Mouse (Mus musculus): Measurements from ENCODE around the gene Olfr910.

Olfr910 gene

GRCm38 (mm10) chr9:38537549-38537948, at the start of gene Olfr910:
TSS of gene Olfr910 (plus strand) at chr9:38537849.
- no peak for DNase-seq (ENCODE audit: low spot score)

DNA sequence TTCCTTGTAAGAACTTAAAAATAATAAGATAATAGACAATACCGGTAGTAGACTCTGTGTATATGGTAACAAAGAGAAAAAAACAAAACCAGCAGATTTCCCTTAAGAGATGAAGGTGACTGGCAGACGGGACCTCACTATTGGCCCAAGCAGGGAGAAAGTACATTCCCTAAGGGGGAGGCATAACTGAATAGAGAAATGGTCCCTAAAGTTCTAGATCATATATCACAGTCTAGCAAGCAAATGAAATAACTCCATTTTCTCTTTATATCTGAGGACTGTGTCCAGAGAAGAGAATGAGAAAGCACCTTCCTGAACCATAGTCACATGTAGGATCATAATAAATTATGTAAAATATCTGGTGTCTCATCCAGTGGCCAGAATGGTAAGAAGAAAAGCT, 42.1 kb upstream of the Olfr910 start, which contains the start of gene Olfr907:
Gene Olfr907, plus strand, starts transcription at position 301 of the 400 bp plus-strand sequence.
- DNase-seq (ENCODE audit: low spot score), result no peak

DNA sequence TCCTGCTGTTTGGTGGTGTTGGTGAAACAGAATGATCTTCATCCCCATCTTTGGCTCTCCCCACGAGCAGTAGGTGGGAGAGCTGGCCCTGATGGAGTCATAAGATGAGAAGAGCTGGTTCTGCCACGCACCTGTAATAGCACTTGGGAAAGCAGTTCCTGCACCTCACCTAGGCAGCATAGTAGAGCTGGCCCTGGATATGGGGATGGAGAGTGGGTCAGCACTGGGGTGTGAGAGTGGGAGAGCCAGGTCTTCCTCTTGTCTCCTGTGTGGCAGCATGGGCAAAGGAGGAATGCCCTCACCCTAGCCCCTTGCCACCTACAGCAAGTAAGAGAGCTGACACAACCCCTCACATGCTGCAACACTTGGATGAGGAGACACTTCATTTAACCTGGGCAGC, 25.3 kb upstream of the Olfr910 start:
- DNase-seq (ENCODE audit: low spot score), result no peak

DNA sequence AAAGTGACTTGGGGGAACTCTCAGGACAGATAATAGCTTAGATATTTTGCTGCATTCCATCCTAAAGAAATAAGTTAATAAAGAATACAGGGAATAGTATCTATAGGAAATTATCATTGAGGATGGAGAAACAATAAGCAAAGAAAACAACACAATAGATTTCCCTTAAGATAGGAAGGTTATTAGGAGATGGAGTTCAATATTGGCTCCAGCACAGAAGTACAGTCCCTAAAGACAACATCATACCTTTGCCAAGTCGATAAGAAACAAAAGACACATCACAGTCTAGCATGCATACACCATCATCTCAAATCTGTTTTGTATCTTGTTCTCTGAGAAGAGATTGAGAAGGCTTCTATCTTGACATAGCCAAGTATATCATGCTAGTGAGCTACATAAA, 16.4 kb upstream of the Olfr910 start, which contains the start of gene Olfr911-ps1:
Gene Olfr911-ps1, plus strand, starts transcription at position 301 of the 400 bp plus-strand sequence.
- DNase-seq (ENCODE audit: low spot score), result no peak

DNA sequence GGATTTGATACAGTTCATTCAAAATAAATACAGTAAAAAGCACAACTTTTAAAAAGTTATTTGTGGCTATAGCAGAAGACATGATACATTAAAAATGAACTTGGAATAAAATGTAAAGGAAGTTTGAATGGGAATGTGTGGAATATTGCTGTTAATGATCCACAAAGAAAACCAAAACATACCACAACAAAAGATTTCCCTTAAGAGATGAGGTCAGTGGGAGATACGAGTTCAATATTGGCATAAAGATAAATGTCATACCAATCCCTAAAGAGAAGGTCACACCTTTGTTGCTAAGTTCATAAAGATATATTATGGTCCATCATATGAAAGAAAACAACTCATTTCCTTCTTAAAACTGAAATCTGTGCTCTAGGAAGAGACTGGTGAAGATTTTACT, 42.2 kb downstream of the Olfr910 start, which contains the start of gene Olfr912:
Gene Olfr912, plus strand, starts transcription at position 301 of the 400 bp plus-strand sequence.
- DNase-seq (ENCODE audit: low spot score), result no peak
